ENCODE assay signal across 17 mouse cellular contexts in the genomic region with DNA sequence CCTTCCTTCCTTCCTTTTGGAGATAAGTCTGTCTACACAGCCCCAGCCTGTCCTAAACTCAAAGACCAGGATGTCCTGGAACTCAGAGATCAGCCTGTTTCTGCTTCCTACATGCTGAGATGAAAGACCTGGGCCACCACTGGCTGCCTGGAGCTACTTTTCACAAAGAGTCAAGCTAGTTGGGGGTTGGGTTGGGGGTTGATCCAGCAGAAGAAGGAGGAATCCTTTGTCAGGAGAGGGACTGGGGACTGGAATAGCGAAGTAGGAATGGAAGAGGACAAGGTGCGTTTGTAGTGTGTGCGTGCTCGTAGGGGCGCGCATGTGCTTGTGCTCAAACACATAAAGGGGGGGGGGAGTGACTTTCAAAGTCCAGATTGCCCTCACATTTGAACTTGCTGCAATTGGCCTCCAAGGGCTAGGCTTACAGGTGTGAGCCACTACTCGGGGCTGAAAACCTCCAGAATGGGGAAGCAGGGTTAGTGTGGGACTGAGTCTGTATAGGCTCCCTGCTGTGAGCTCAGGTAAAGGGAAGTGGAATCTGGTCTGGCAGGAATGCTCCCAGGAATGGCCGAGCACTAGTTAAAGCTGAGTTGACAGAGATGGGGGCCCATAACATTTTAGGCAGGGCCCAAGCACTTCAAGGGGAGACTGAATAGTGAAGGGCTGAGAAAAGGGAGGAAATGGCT. TPM values are rescaled to one million over a fixed set of nuclear protein-coding genes. Genes with fewer than 3 reads are reported as not detected.
"Had no signal": no experiment of that assay in that cellular context is flagged by ENCODE, and none has a peak within 500 bp of the region (broad histone marks: within the 10 kb centered on the region; RNA-seq: fewer than 3 reads in every experiment).

No protein-coding gene starts in this region.

- H3K9ac ChIP-seq: limb, embryonic 13.5 days; liver, embryonic 12.5 days; liver, embryonic 15.5 days; lung, embryonic 15.5 days had no signal

- ATAC-seq: liver, embryonic 12.5 days had no signal

- H3K4me3 ChIP-seq: layer of hippocampus, adult 2 months; limb, embryonic 13.5 days; liver, embryonic 12.5 days; liver, embryonic 15.5 days; lung, embryonic 15.5 days had no signal

- H3K36me3 ChIP-seq: liver, embryonic 15.5 days; lung, embryonic 15.5 days had no signal

- H3K9me3 ChIP-seq: limb, embryonic 13.5 days; liver, embryonic 12.5 days; liver, embryonic 15.5 days; lung, embryonic 15.5 days had no signal

- H3K4me2 ChIP-seq: limb, embryonic 13.5 days; liver, embryonic 12.5 days; liver, embryonic 15.5 days; lung, embryonic 15.5 days; midbrain, embryonic 11.5 days had no signal

- H3K27me3 ChIP-seq: limb, embryonic 13.5 days; lung, embryonic 15.5 days had no signal

- H3K27ac ChIP-seq: kidney, postnatal 0 days; layer of hippocampus, adult 2 months; limb, embryonic 13.5 days; liver, embryonic 12.5 days; liver, embryonic 15.5 days; lung, embryonic 15.5 days had no signal

- DNase-seq: kidney, postnatal 25 days; layer of hippocampus, adult 9-11 months; liver; lung, adult 18-20 months; lung, postnatal 10 days; lung, postnatal 36 days; midbrain, embryonic 14.5 days; thymus, adult 18-20 months; thymus, postnatal 36 days had no signal

RNA-seq across cellular contexts. Expression of gene Fgr, which starts 58.7 kb away (rescaled TPM):
- polyA plus RNA-seq: midbrain, embryonic 11.5 days; neural tube, embryonic 14.5 days had no signal
